Mouse (Mus musculus): ENCODE results near the gene Zfp385a.

GRCm38 (mm10) chr15:103371741-103372140 lies 31.8 kb upstream of the Zfp385a start:
- no peak for TF ChIP-seq CTCF (IDR thresholded peaks at IDR 0.05; ENCODE audit: low read depth)
- no peak for TF ChIP-seq EP300 (IDR thresholded peaks at IDR 0.05; ENCODE audit: low read depth)

Data from heart, postnatal 0 days (tissue).